ENCODE assay signal across 11 mouse cellular contexts in genomic region chr7:132337268-132337917, GRCm38 (mm10). TPM values are rescaled to one million over a fixed set of nuclear protein-coding genes. Genes with fewer than 3 reads are reported as not detected.
A peak's percentile ranks its signal among the peaks of the same experiment; 100 is the strongest.
DNase-seq lines count a peak whose midpoint lies in the region; ATAC-seq and TF ChIP-seq lines count a peak whose summit lies in the region.
"Had no signal": no experiment of that assay in that cellular context is flagged by ENCODE, and none has a peak within 500 bp of the region (broad histone marks: within the 10 kb centered on the region; RNA-seq: fewer than 3 reads in every experiment).

No protein-coding gene starts in this region.

- no peak overlapping the region for H3K9ac ChIP-seq in kidney, embryonic 14.5 days (ENCODE audit: low read depth, low read length)
- H3K9ac ChIP-seq in hindbrain, embryonic 12.5 days = no peak overlapping the region
- no peak overlapping the region for H3K9ac ChIP-seq in stomach, postnatal 0 days (ENCODE audit: low read length)

- H3K4me1 ChIP-seq in kidney, embryonic 14.5 days (ENCODE audit: control insufficient read depth, insufficient read depth, low read length) = peaks cover 11% of the 10 kb centered on the region
- H3K4me1 ChIP-seq in spleen, adult 2 months (ENCODE audit: control insufficient read depth, insufficient read depth, insufficient read length) = peaks cover 16% of the 10 kb centered on the region; the same call in 1 of the 2 replicates
- H3K4me1 ChIP-seq in hindbrain, embryonic 12.5 days = peaks cover 31% of the 10 kb centered on the region
- H3K4me1 ChIP-seq in stomach, postnatal 0 days (replicated peaks; ENCODE audit: control insufficient read depth, insufficient read depth) = no peaks in the 10 kb centered on the region; the same call in 1 of the 2 replicates

- H3K27me3 ChIP-seq in kidney, embryonic 14.5 days (ENCODE audit: control insufficient read depth, insufficient read depth, low read length) = no peaks in the 10 kb centered on the region
- no peaks in the 10 kb centered on the region for H3K27me3 ChIP-seq in spleen, adult 2 months (ENCODE audit: control insufficient read depth, insufficient read depth, low read length)
- no peaks in the 10 kb centered on the region for H3K27me3 ChIP-seq in hindbrain, embryonic 12.5 days
- no peaks in the 10 kb centered on the region for H3K27me3 ChIP-seq in stomach, postnatal 0 days (ENCODE audit: control insufficient read depth, insufficient read depth, low read length)

- WGBS in kidney, embryonic 14.5 days = 71% methylated on average over 11 of the region's 11 CpGs
- 87% methylated on average over 11 of the region's 11 CpGs for WGBS in spleen, adult 2 months
- WGBS in hindbrain, embryonic 12.5 days = 64% methylated on average over 11 of the region's 11 CpGs
- 75% methylated on average over 11 of the region's 11 CpGs for WGBS in stomach, postnatal 0 days

- H3K36me3 ChIP-seq in kidney, embryonic 14.5 days (ENCODE audit: control insufficient read depth, insufficient read depth, low read length) = no peaks in the 10 kb centered on the region
- no peaks in the 10 kb centered on the region for H3K36me3 ChIP-seq in spleen, adult 2 months (ENCODE audit: control insufficient read depth, insufficient read depth, low read length)
- H3K36me3 ChIP-seq in hindbrain, embryonic 12.5 days = no peaks in the 10 kb centered on the region
- H3K36me3 ChIP-seq in stomach, postnatal 0 days (ENCODE audit: control insufficient read depth, insufficient read depth, low read length) = no peaks in the 10 kb centered on the region

- DNase-seq in kidney, postnatal 4 days = no peak
- DNase-seq in spleen, adult 2 months (ENCODE audit: low read depth in 1 of 2, low spot score in 2 of 2) = no peak
- no peak for DNase-seq in spleen, adult 12 weeks (ENCODE audit: low spot score)
- DNase-seq in stomach, postnatal 0 days (ENCODE audit: low spot score) = no peak
- no peak for DNase-seq in adrenal gland, adult 8-10 months
- DNase-seq: gastrocnemius, postnatal 14 days; kidney, adult 11 months; lung, postnatal 4 days had no signal

- H3K4me2 ChIP-seq in kidney, embryonic 14.5 days (replicated peaks; ENCODE audit: low read depth, low read length) = no peak overlapping the region
- no peak overlapping the region for H3K4me2 ChIP-seq in hindbrain, embryonic 12.5 days (replicated peaks)
- no peak overlapping the region for H3K4me2 ChIP-seq in stomach, postnatal 0 days (replicated peaks; ENCODE audit: low read depth)

- H3K4me3 ChIP-seq in kidney, embryonic 14.5 days (ENCODE audit: low read length) = no peak overlapping the region
- H3K4me3 ChIP-seq in spleen, adult 2 months (ENCODE audit: extremely low read depth, insufficient read depth, insufficient read length) = no peak overlapping the region
- no peak overlapping the region for H3K4me3 ChIP-seq in hindbrain, embryonic 12.5 days
- no peak overlapping the region for H3K4me3 ChIP-seq in stomach, postnatal 0 days (ENCODE audit: low read depth, low read length)

- no peak for TF ChIP-seq CTCF in spleen, adult 2 months (IDR thresholded peaks at IDR 0.05; ENCODE audit: extremely low read depth, insufficient read depth, insufficient read length, insufficient replicate concordance)
- TF ChIP-seq CTCF in stomach, postnatal 0 days (IDR thresholded peaks at IDR 0.05; ENCODE audit: low read depth) = no peak

- no peaks in the 10 kb centered on the region for H3K9me3 ChIP-seq in kidney, embryonic 14.5 days (ENCODE audit: control insufficient read depth, low read length)
- H3K9me3 ChIP-seq in hindbrain, embryonic 12.5 days (replicated peaks) = no peaks in the 10 kb centered on the region
- no peaks in the 10 kb centered on the region for H3K9me3 ChIP-seq in stomach, postnatal 0 days (ENCODE audit: control insufficient read depth, low read length)

- no peak for ATAC-seq in kidney, embryonic 14.5 days (ENCODE audit: low FRiP score, low TSS enrichment)
- 0 out of 2 replicates have a peak, but pooled peaks have one; percentile 40 for ATAC-seq in hindbrain, embryonic 12.5 days (ENCODE audit: low FRiP score)
- ATAC-seq in stomach, postnatal 0 days (ENCODE audit: low FRiP score, low TSS enrichment) = 0 out of 2 replicates have a peak, but pooled peaks have one; percentile 13
- ATAC-seq in megakaryocyte, adult 5-6 weeks (ENCODE audit: poor library complexity, severe bottlenecking) = no peak

- TF ChIP-seq POLR2A in spleen, adult 2 months (IDR thresholded peaks at IDR 0.05; ENCODE audit: low read depth, low read length) = no peak

- H3K27ac ChIP-seq in kidney, embryonic 14.5 days (ENCODE audit: low read depth, low read length) = peak overlapping the region; percentile 51; the same call in 1 of the 2 replicates
- peak overlapping the region; percentile 52 for H3K27ac ChIP-seq in spleen, adult 2 months (ENCODE audit: insufficient read depth, low read length)
- peak overlapping the region; percentile 72 for H3K27ac ChIP-seq in hindbrain, embryonic 12.5 days
- 0 out of 2 replicates have a peak overlapping the region, but pooled peaks have one; percentile 20 for H3K27ac ChIP-seq in stomach, postnatal 0 days (replicated peaks)

- TF ChIP-seq EP300 in stomach, postnatal 0 days (optimal IDR thresholded peaks at IDR 0.05) = no peak

RNA-seq across cellular contexts. Expression of gene Chst15, which starts 20.4 kb away (rescaled TPM):
- polyA plus RNA-seq in kidney, embryonic 14.5 days (2014; fragmentation: Nextera tagmentation; extraction: Ambion mirVana) = 10.0 and 18.8 TPM in 2 replicates
- polyA plus RNA-seq in spleen, adult 2 months (2012; rRNA removed) = 25.9 and 27.9 TPM in 2 replicates
- polyA plus RNA-seq in hindbrain, embryonic 12.5 days (2016; fragmentation: Nextera tagmentation; extraction: Ambion mirVana) = 28.6 and 29.8 TPM in 2 replicates
- 11.5 and 12.1 TPM in 2 replicates for polyA plus RNA-seq in stomach, postnatal 0 days (2015; fragmentation: Nextera tagmentation; extraction: Ambion mirVana)
- total RNA-seq in megakaryocyte, adult 5-6 weeks (2015) = 14.0 and 14.6 TPM in 2 replicates
- total RNA-seq in megakaryocyte, adult 5-6 weeks (2017) = 12.9 and 17.1 TPM in 2 replicates
- total RNA-seq in adrenal gland, adult 8-10 months (2022) = 10 to 100 TPM; 43.2 to 63.6 (median 51.2) TPM

Comparison
In these comparisons a context has a peak if more than half of its experiments do, and no peak if none do; other contexts are left out.
1. ATAC-seq: peak in hindbrain, embryonic 12.5 days (single experiment) and stomach, postnatal 0 days (single experiment); none in kidney, embryonic 14.5 days (single experiment) and megakaryocyte, adult 5-6 weeks (single experiment).
2. H3K27ac ChIP-seq: peak in every context shown above with its lines; median percentile 72 in hindbrain, embryonic 12.5 days; 52 in spleen, adult 2 months; 51 in kidney, embryonic 14.5 days; 20 in stomach, postnatal 0 days.